Mouse (Mus musculus) stomach, embryonic 16.5 days (tissue): Measurements from ENCODE around the gene Ash1l. TPM values are rescaled to one million over a fixed set of nuclear protein-coding genes. Genes with fewer than 3 reads are reported as not detected.
A peak's percentile ranks its signal among the peaks of the same experiment; 100 is the strongest.

ENCODE experiments used
- ATAC-seq: fragments of 200-750 bp; cut with Nextera tagmentation; 2 replicates; pipeline ENCODE4 v1.8.0; 2017; ENCODE audit warnings: moderate number of reproducible peaks, moderate TSS enrichment; ENCODE audit not compliant: insufficient read depth, low FRiP score
- H3K27ac ChIP-seq: fragments of 300-500 bp; sonication (generic); 2 replicates; pipeline ENCODE4 v1.5.1; 2014; ENCODE audit warnings: low read length
- H3K27me3 ChIP-seq: fragments of 300-500 bp; sonication (generic); 2 replicates; pipeline ENCODE4 v1.6.1; 2014; ENCODE audit warnings: low read length, control low read depth, mixed read lengths; ENCODE audit not compliant: control insufficient read depth, insufficient read depth
- H3K36me3 ChIP-seq: fragments of 300-500 bp; sonication (generic); 2 replicates; pipeline ENCODE4 v1.6.1; 2014; ENCODE audit warnings: low read length; ENCODE audit not compliant: control insufficient read depth, insufficient read depth
- H3K4me1 ChIP-seq: fragments of 300-500 bp; sonication (generic); 2 replicates; pipeline ENCODE4 v1.6.1; 2014; ENCODE audit warnings: low read length, control low read depth, mixed read lengths; ENCODE audit not compliant: control insufficient read depth, insufficient read depth
- H3K4me2 ChIP-seq: fragments of 300-500 bp; sonication (generic); 2 replicates; pipeline ENCODE4 v1.6.1; 2014; ENCODE audit warnings: low read depth, low read length, mixed read lengths
- H3K4me3 ChIP-seq: fragments of 300-500 bp; sonication (generic); replicated peaks from 2 replicates; pipeline ENCODE4 v1.5.1; 2014; ENCODE audit warnings: mild to moderate bottlenecking, low read length
- H3K9ac ChIP-seq: fragments of 300-500 bp; sonication (generic); 2 replicates; pipeline ENCODE4 v1.6.1; 2014; ENCODE audit warnings: low read length
- H3K9me3 ChIP-seq: fragments of 300-500 bp; sonication (generic); replicated peaks from 2 replicates; pipeline ENCODE4 v1.6.1; 2016; ENCODE audit warnings: low read length, control low read depth; ENCODE audit not compliant: control insufficient read depth
- WGBS: fragments of 180-500 bp; shearing (Covaris S2); extraction: QIAGEN DNeasy Blood & Tissue Kit; methylation state at CpG from one replicate; pipeline ENCODE4 v1.1.7; 2014; 5-methylcytosine and 5-hydroxymethylcytosine counted together
- polyA plus RNA-seq: library from polyadenylated mRNA; unstranded; fragments of >200 nt; fragmentation: Nextera tagmentation; extraction: Ambion mirVana; gene quantifications from 2 replicates; pipeline ENCODE4 v1.2.1, GENCODE M21; 2015

The Ash1l gene
- 16.9 and 19.3 TPM in 2 replicates for polyA plus RNA-seq

GRCm38 (mm10) chr3:88950576-88951326 lies at the start of gene Ash1l, which contains the start of gene Dap3:
TSS of gene Ash1l (plus strand) at chr3:88950622.
TSS of gene Dap3 (minus strand) at chr3:88951181.
- peak within 1 kb of the TSS; percentile 99 for H3K9ac ChIP-seq
- peak within 1 kb of the TSS; percentile 90 for H3K4me2 ChIP-seq
- no peaks in the 10 kb centered on the region for H3K27me3 ChIP-seq
- no peaks in the 10 kb centered on the region for H3K9me3 ChIP-seq
- WGBS = under 1% methylated on average over 49 of the region's 64 CpGs
- peaks cover 27% of the 10 kb centered on the region for H3K4me1 ChIP-seq
- peak within 1 kb of the TSS; percentile 99 for H3K4me3 ChIP-seq
- no peaks in the 10 kb centered on the region for H3K36me3 ChIP-seq
- H3K27ac ChIP-seq = peak within 1 kb of the TSS; percentile 100
- peak; percentile 71 for ATAC-seq

GRCm38 (mm10) chr3:88904803-88905202 lies 45.6 kb upstream of the Ash1l start:
- WGBS = 75% methylated on average over 3 of the region's 3 CpGs
- no peak overlapping the region for H3K4me3 ChIP-seq

DNA sequence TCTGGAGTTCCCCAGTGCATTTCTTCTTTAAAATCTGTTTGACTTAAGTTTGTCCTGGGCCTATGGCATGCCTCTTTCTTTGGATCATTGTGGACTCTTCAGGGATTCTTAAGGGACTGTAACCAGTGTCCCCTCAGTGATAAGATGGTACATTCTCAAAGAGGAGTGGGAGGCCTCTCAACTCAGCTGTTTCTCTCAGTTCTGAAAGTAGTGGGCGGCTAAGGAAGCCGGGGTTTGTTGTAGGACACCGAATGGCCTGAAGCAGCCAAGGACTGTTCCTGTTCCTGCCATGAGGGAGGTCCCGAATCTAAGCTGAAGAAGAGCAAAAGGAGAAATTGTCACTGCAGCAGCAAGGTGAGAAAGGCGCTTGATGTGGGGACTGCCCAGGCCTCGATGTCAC lies 45.2 kb upstream of the Ash1l start:
- no peak overlapping the region for H3K9ac ChIP-seq
- no peak overlapping the region for H3K4me3 ChIP-seq
- no peaks in the 10 kb centered on the region for H3K4me1 ChIP-seq
- peaks cover 30% of the 10 kb centered on the region; the same call in 1 of the 2 replicates for H3K36me3 ChIP-seq
- no peak overlapping the region for H3K27ac ChIP-seq
- H3K4me2 ChIP-seq = no peak overlapping the region
- H3K9me3 ChIP-seq = no peaks in the 10 kb centered on the region
- ATAC-seq = no peak
- no peaks in the 10 kb centered on the region for H3K27me3 ChIP-seq
- WGBS = 84% methylated on average over 6 of the region's 6 CpGs

More at GRCm38 (mm10) chr3:88904803-88905202, 45.6 kb upstream of the Ash1l start:
- peaks cover 26% of the 10 kb centered on the region; the same call in 1 of the 2 replicates for H3K36me3 ChIP-seq
- H3K27me3 ChIP-seq = no peaks in the 10 kb centered on the region
- H3K4me2 ChIP-seq = no peak overlapping the region
- no peak for ATAC-seq
- no peak overlapping the region for H3K27ac ChIP-seq
- H3K9ac ChIP-seq = no peak overlapping the region
- no peaks in the 10 kb centered on the region for H3K9me3 ChIP-seq
- H3K4me1 ChIP-seq = no peaks in the 10 kb centered on the region

DNA sequence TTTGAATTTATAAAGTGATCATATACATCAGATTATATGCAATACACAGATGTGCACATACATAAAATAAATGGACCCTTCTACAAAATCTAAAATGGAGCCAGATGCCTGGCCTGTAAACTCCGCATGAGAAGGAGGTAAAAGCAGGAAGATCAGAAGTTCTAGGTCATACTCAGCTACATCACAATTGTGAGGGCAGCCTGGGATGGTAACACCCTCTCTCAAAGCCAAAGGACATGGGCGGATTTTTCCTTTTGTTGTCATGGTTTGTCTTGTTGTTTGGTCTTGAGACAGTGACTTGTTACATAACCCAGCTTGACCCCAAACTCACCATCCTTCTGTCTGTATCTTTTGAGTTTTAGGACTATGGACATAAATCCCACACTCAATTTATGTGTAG lies 44.7 kb upstream of the Ash1l start:
- H3K27me3 ChIP-seq = no peaks in the 10 kb centered on the region
- no peak overlapping the region for H3K4me2 ChIP-seq

GRCm38 (mm10) chr3:88906393-88907159 lies 43.8 kb upstream of the Ash1l start:
- Histone ChIP-seq H3K27ac (no peak overlapping the region), H3K4me2 (no peak overlapping the region), H3K36me3 (peaks cover 31% of the 10 kb centered on the region; the same call in 1 of the 2 replicates), H3K9ac (no peak overlapping the region), H3K4me1 (no peaks in the 10 kb centered on the region), H3K9me3 (no peaks in the 10 kb centered on the region), H3K4me3 (no peak overlapping the region), H3K27me3 (no peaks in the 10 kb centered on the region)
- ATAC-seq = no peak
- WGBS = 80% methylated on average over 6 of the region's 6 CpGs

More for the DNA sequence above, 44.7 kb upstream of the Ash1l start:
- ATAC-seq = no peak
- Histone ChIP-seq H3K27ac (no peak overlapping the region), H3K4me1 (no peaks in the 10 kb centered on the region), H3K9ac (no peak overlapping the region), H3K36me3 (peaks cover 30% of the 10 kb centered on the region; the same call in 1 of the 2 replicates), H3K9me3 (no peaks in the 10 kb centered on the region), H3K4me3 (no peak overlapping the region)
- 88% methylated on average over 2 of the region's 2 CpGs for WGBS

- no peak overlapping the region for H3K27ac ChIP-seq
- no peaks in the 10 kb centered on the region for H3K9me3 ChIP-seq
- no peak overlapping the region for H3K9ac ChIP-seq
- no peak overlapping the region for H3K4me3 ChIP-seq
- H3K4me2 ChIP-seq = peak overlapping the region; percentile 84
- 80% methylated on average over 7 of the region's 7 CpGs for WGBS
- 0 out of 2 replicates have a peak, but pooled peaks cover 19% of the 10 kb centered on the region for H3K36me3 ChIP-seq
- no peaks in the 10 kb centered on the region for H3K27me3 ChIP-seq
- no peak for ATAC-seq
- H3K4me1 ChIP-seq = peaks cover 4% of the 10 kb centered on the region
These were observed 37.8 kb upstream of the Ash1l start for GRCm38 (mm10) chr3:88912585-88912984.

- 0 out of 2 replicates have a peak, but pooled peaks cover 11% of the 10 kb centered on the region for H3K36me3 ChIP-seq
- WGBS = 0% methylated on average over 62 of the region's 62 CpGs
These were observed 36.7 kb upstream of the Ash1l start, which contains the start of gene Msto1 for GRCm38 (mm10) chr3:88913511-88914383. TSS of gene Msto1 (minus strand) at chr3:88913999.

GRCm38 (mm10) chr3:88914384-88914810 lies 36.0 kb upstream of the Ash1l start:
- Histone ChIP-seq H3K4me1 (peaks cover 4% of the 10 kb centered on the region), H3K27me3 (no peaks in the 10 kb centered on the region), H3K27ac (peak overlapping the region; percentile 91), H3K9ac (peak overlapping the region; percentile 81), H3K36me3 (0 out of 2 replicates have a peak, but pooled peaks cover 11% of the 10 kb centered on the region), H3K4me2 (peak overlapping the region; percentile 62), H3K9me3 (no peaks in the 10 kb centered on the region), H3K4me3 (peak overlapping the region; percentile 70)
- 27% methylated on average over 8 of the region's 8 CpGs for WGBS
- no peak for ATAC-seq

More at GRCm38 (mm10) chr3:88913511-88914383, 36.7 kb upstream of the Ash1l start, which contains the start of gene Msto1:
- Histone ChIP-seq H3K27ac (peak within 1 kb of the TSS; percentile 91), H3K4me3 (peak within 1 kb of the TSS; percentile 70), H3K9me3 (no peaks in the 10 kb centered on the region), H3K4me2 (peak within 1 kb of the TSS; percentile 84), H3K4me1 (peaks cover 4% of the 10 kb centered on the region), H3K27me3 (no peaks in the 10 kb centered on the region), H3K9ac (peak within 1 kb of the TSS; percentile 82)
- ATAC-seq = peak; percentile 96
